Mouse (Mus musculus) limb, embryonic 11.5 days (tissue): ENCODE measurements around the gene Gm6526. TPM values are rescaled to one million over a fixed set of nuclear protein-coding genes. Genes with fewer than 3 reads are reported as not detected.

Source experiments
- polyA plus RNA-seq: library from polyadenylated mRNA; unstranded; fragments of >200 nt; fragmentation: Nextera tagmentation; extraction: Ambion mirVana; gene quantifications from 2 replicates; pipeline ENCODE4 v1.2.1, GENCODE M21; 2014

The Gm6526 gene
- polyA plus RNA-seq, 1 experiment from 2014 or later = not detected

Other genes with a start within 250 kb of the Gm6526 start
- gene Gm5799, start 204.3 kb upstream of the Gm6526 start, polyA plus RNA-seq = not detected in 2 replicates
- not detected in 2 replicates for gene Gm17654, start 168.7 kb upstream of the Gm6526 start, polyA plus RNA-seq
- not detected in 2 replicates for gene Gm10375, start 139.9 kb upstream of the Gm6526 start, polyA plus RNA-seq
- not detected in 2 replicates for gene Gm8165, start 70.7 kb upstream of the Gm6526 start, polyA plus RNA-seq
- gene Gm7324, start 50.0 kb upstream of the Gm6526 start, polyA plus RNA-seq = 1.5 and 2.5 TPM in 2 replicates
- not detected in 2 replicates for gene Gm16506, start 20.4 kb upstream of the Gm6526 start, polyA plus RNA-seq
- gene Gm8180, start 36.9 kb downstream of the Gm6526 start, polyA plus RNA-seq = not detected in 2 replicates
- gene Ear1, start 127.7 kb downstream of the Gm6526 start, polyA plus RNA-seq = not detected in 2 replicates
- gene Ear10, start 175.7 kb downstream of the Gm6526 start, polyA plus RNA-seq = not detected in 2 replicates
- 10.5 and 12.9 TPM in 2 replicates for gene Gm8113, start 177.5 kb downstream of the Gm6526 start, polyA plus RNA-seq
- not detected in 2 replicates for gene Ang5, start 209.2 kb downstream of the Gm6526 start, polyA plus RNA-seq